Mouse (Mus musculus) embryonic stem cell, embryonic (primary cell): Measurements from ENCODE around the gene Scgb1b20.
"Not testable (repeated sequence)": the region's sequence is repeated elsewhere in the genome, so short reads cannot be mapped to it uniquely, and the experiment has no call there.

Experiments used
- CTCF ChIA-PET, 4 experiments: fragments of 300-600 bp in 2 of 4; fragments of 350-600 bp in 2 of 4; sonication (Branson Sonifier 250); formaldehyde crosslinking; loops; one replicate each; lab custom pipeline; 2022; ENCODE audit warnings: inconsistent platforms in 2 of 4; lab: Charles Lee
- POLR2A ChIA-PET, 4 experiments: fragments of 300-600 bp in 2 of 4; fragments of 350-600 bp in 2 of 4; sonication (Branson Sonifier 250); formaldehyde crosslinking; loops; one replicate each; lab custom pipeline; 2022; ENCODE audit warnings: antibody characterized with exemption in 4 of 4, inconsistent platforms in 1 of 4; lab: Charles Lee

Gene Scgb1b20

GRCm38 (mm10) chr7:33372934-33373333 lies at the start of gene Scgb1b20:
Gene Scgb1b20 (plus strand): TSS chr7:33373234.
- POLR2A ChIA-PET, CTCF ChIA-PET: not testable (repeated sequence)

GRCm38 (mm10) chr7:33366222-33366621 lies 6.8 kb upstream of the Scgb1b20 start, which contains the start of gene Scgb2b20:
Gene Scgb2b20 (minus strand): TSS chr7:33366322.
- CTCF ChIA-PET, POLR2A ChIA-PET: not testable (repeated sequence)

- POLR2A ChIA-PET, CTCF ChIA-PET: not testable (repeated sequence)
Measured at GRCm38 (mm10) chr7:33399749-33400148, 26.7 kb downstream of the Scgb1b20 start.

GRCm38 (mm10) chr7:33401650-33402049 lies 28.6 kb downstream of the Scgb1b20 start:
- CTCF ChIA-PET: no interaction called here
- POLR2A ChIA-PET: no interaction called here

- CTCF ChIA-PET, POLR2A ChIA-PET: not testable (repeated sequence)
Measured at GRCm38 (mm10) chr7:33409681-33410080, 36.6 kb downstream of the Scgb1b20 start.
